Mouse (Mus musculus): ENCODE results near the gene Ppara. TPM values are rescaled to one million over a fixed set of nuclear protein-coding genes. Genes with fewer than 3 reads are reported as not detected.

Ppara gene
- polyA plus RNA-seq, 1 experiment from 2014 or later, result 0.92 TPM

GRCm38 (mm10) chr15:85731885-85732603 is 2.7 kb upstream of the Ppara start:
- H3K27me3 ChIP-seq (ENCODE audit: control insufficient read depth, insufficient read depth, low read length), result peaks cover 49% of the 10 kb centered on the region
- no peak overlapping the region for H3K4me2 ChIP-seq
- DNase-seq (ENCODE audit: low spot score, missing footprints) (peak; percentile 33), ATAC-seq (ENCODE audit: low FRiP score) (no peak)
- H3K27ac ChIP-seq (ENCODE audit: low read depth, low read length), result no peak overlapping the region
- no peaks in the 10 kb centered on the region for H3K9me3 ChIP-seq (ENCODE audit: control insufficient read depth, low read length)
- WGBS, result 76% methylated on average over 3 of the region's 3 CpGs
- H3K36me3 ChIP-seq (ENCODE audit: control insufficient read depth, insufficient read depth, low read length), result no peaks in the 10 kb centered on the region
- H3K4me1 ChIP-seq (ENCODE audit: control insufficient read depth, insufficient read depth, low read length), result peaks cover 8% of the 10 kb centered on the region; the same call in 1 of the 2 replicates
- no peak overlapping the region for H3K9ac ChIP-seq (ENCODE audit: low read length)
- no peak overlapping the region for H3K4me3 ChIP-seq (ENCODE audit: low read depth, low read length)

- Histone ChIP-seq H3K4me3 (ENCODE audit: low read depth, low read length) (no peak overlapping the region), H3K9ac (ENCODE audit: low read length) (no peak overlapping the region), H3K4me2 (no peak overlapping the region), H3K27ac (ENCODE audit: low read depth, low read length) (no peak overlapping the region), H3K9me3 (ENCODE audit: control insufficient read depth, low read length) (no peaks in the 10 kb centered on the region), H3K4me1 (ENCODE audit: control insufficient read depth, insufficient read depth, low read length) (peaks cover 8% of the 10 kb centered on the region; the same call in 1 of the 2 replicates), H3K36me3 (ENCODE audit: control insufficient read depth, insufficient read depth, low read length) (no peaks in the 10 kb centered on the region), H3K27me3 (ENCODE audit: control insufficient read depth, insufficient read depth, low read length) (peaks cover 53% of the 10 kb centered on the region)
- DNase-seq (ENCODE audit: low spot score, missing footprints), result no peak
- ATAC-seq (ENCODE audit: low FRiP score), result no peak
- WGBS, result 75% methylated on average over 5 of the region's 5 CpGs
Measured at GRCm38 (mm10) chr15:85732604-85732968, 2.2 kb upstream of the Ppara start.

- Histone ChIP-seq H3K4me3 (ENCODE audit: low read depth, low read length) (no peak overlapping the region), H3K27ac (ENCODE audit: low read depth, low read length) (no peak overlapping the region), H3K4me2 (no peak overlapping the region), H3K27me3 (ENCODE audit: control insufficient read depth, insufficient read depth, low read length) (peaks cover 56% of the 10 kb centered on the region), H3K4me1 (ENCODE audit: control insufficient read depth, insufficient read depth, low read length) (peaks cover 8% of the 10 kb centered on the region; the same call in 1 of the 2 replicates), H3K9me3 (ENCODE audit: control insufficient read depth, low read length) (no peaks in the 10 kb centered on the region), H3K9ac (ENCODE audit: low read length) (no peak overlapping the region), H3K36me3 (ENCODE audit: control insufficient read depth, insufficient read depth, low read length) (no peaks in the 10 kb centered on the region)
- DNase-seq (ENCODE audit: low spot score, missing footprints) (peak; percentile 62), ATAC-seq (ENCODE audit: low FRiP score) (no peak)
- 82% methylated on average over 2 of the region's 2 CpGs for WGBS
Measured at GRCm38 (mm10) chr15:85733686-85734085, 1.1 kb upstream of the Ppara start.

- ATAC-seq (ENCODE audit: low FRiP score) (no peak), DNase-seq (ENCODE audit: low spot score, missing footprints) (peak; percentile 82)
- no peak overlapping the region for H3K4me2 ChIP-seq
- WGBS, result 41% methylated on average over 8 of the region's 8 CpGs
- no peak overlapping the region; the same call in 1 of the 2 replicates for H3K4me3 ChIP-seq (ENCODE audit: low read depth, low read length)
- H3K36me3 ChIP-seq (ENCODE audit: control insufficient read depth, insufficient read depth, low read length), result no peaks in the 10 kb centered on the region
- H3K27ac ChIP-seq (ENCODE audit: low read depth, low read length), result no peak overlapping the region
- H3K9me3 ChIP-seq (ENCODE audit: control insufficient read depth, low read length), result no peaks in the 10 kb centered on the region
- H3K4me1 ChIP-seq (ENCODE audit: control insufficient read depth, insufficient read depth, low read length), result peaks cover 8% of the 10 kb centered on the region; the same call in 1 of the 2 replicates
- H3K9ac ChIP-seq (ENCODE audit: low read length), result no peak overlapping the region
- peaks cover 56% of the 10 kb centered on the region for H3K27me3 ChIP-seq (ENCODE audit: control insufficient read depth, insufficient read depth, low read length)
Measured at GRCm38 (mm10) chr15:85734148-85734547, 635 bp upstream of the Ppara start.

GRCm38 (mm10) chr15:85735063-85735835 is 466 bp downstream of the Ppara start:
- Histone ChIP-seq H3K27me3 (ENCODE audit: control insufficient read depth, insufficient read depth, low read length) (peaks cover 56% of the 10 kb centered on the region), H3K9me3 (ENCODE audit: control insufficient read depth, low read length) (no peaks in the 10 kb centered on the region), H3K36me3 (ENCODE audit: control insufficient read depth, insufficient read depth, low read length) (no peaks in the 10 kb centered on the region), H3K4me1 (ENCODE audit: control insufficient read depth, insufficient read depth, low read length) (peaks cover 8% of the 10 kb centered on the region; the same call in 1 of the 2 replicates), H3K4me2 (peak overlapping the region; percentile 89), H3K4me3 (ENCODE audit: low read depth, low read length) (peak overlapping the region; percentile 63), H3K9ac (ENCODE audit: low read length) (peak overlapping the region; percentile 36; the same call in 1 of the 2 replicates), H3K27ac (ENCODE audit: low read depth, low read length) (no peak overlapping the region)
- under 1% methylated on average over 69 of the region's 78 CpGs for WGBS
- DNase-seq (ENCODE audit: low spot score, missing footprints) (peak; percentile 95), ATAC-seq (ENCODE audit: low FRiP score) (peak; percentile 96)

GRCm38 (mm10) chr15:85735836-85736190 is 1.0 kb downstream of the Ppara start:
- under 1% methylated on average over 25 of the region's 25 CpGs for WGBS
- H3K9ac ChIP-seq (ENCODE audit: low read length), result no peak overlapping the region
- ATAC-seq (ENCODE audit: low FRiP score), result peak; percentile 12; the same call in 1 of the 2 replicates
- peaks cover 56% of the 10 kb centered on the region for H3K27me3 ChIP-seq (ENCODE audit: control insufficient read depth, insufficient read depth, low read length)
- no peak overlapping the region for H3K27ac ChIP-seq (ENCODE audit: low read depth, low read length)
- H3K4me2 ChIP-seq, result peak overlapping the region; percentile 89
- DNase-seq (ENCODE audit: low spot score, missing footprints), result no peak
- H3K9me3 ChIP-seq (ENCODE audit: control insufficient read depth, low read length), result no peaks in the 10 kb centered on the region
- H3K4me3 ChIP-seq (ENCODE audit: low read depth, low read length), result peak overlapping the region; percentile 63
- no peaks in the 10 kb centered on the region for H3K36me3 ChIP-seq (ENCODE audit: control insufficient read depth, insufficient read depth, low read length)
- peaks cover 8% of the 10 kb centered on the region; the same call in 1 of the 2 replicates for H3K4me1 ChIP-seq (ENCODE audit: control insufficient read depth, insufficient read depth, low read length)

- Histone ChIP-seq H3K9ac (ENCODE audit: low read length) (no peak overlapping the region), H3K4me1 (ENCODE audit: control insufficient read depth, insufficient read depth, low read length) (peaks cover 8% of the 10 kb centered on the region; the same call in 1 of the 2 replicates), H3K27ac (ENCODE audit: low read depth, low read length) (no peak overlapping the region), H3K36me3 (ENCODE audit: control insufficient read depth, insufficient read depth, low read length) (no peaks in the 10 kb centered on the region), H3K27me3 (ENCODE audit: control insufficient read depth, insufficient read depth, low read length) (peaks cover 56% of the 10 kb centered on the region), H3K4me2 (no peak overlapping the region), H3K9me3 (ENCODE audit: control insufficient read depth, low read length) (no peaks in the 10 kb centered on the region), H3K4me3 (ENCODE audit: low read depth, low read length) (no peak overlapping the region)
- no peak for ATAC-seq (ENCODE audit: low FRiP score)
- 57% methylated on average over 10 of the region's 10 CpGs for WGBS
- peak; percentile 80 for DNase-seq (ENCODE audit: low spot score, missing footprints)
Measured at GRCm38 (mm10) chr15:85736506-85736905, 1.7 kb downstream of the Ppara start.

- Histone ChIP-seq H3K4me1 (ENCODE audit: control insufficient read depth, insufficient read depth, low read length) (peaks cover 8% of the 10 kb centered on the region; the same call in 1 of the 2 replicates), H3K9ac (ENCODE audit: low read length) (no peak overlapping the region), H3K27me3 (ENCODE audit: control insufficient read depth, insufficient read depth, low read length) (peaks cover 43% of the 10 kb centered on the region), H3K4me3 (ENCODE audit: low read depth, low read length) (no peak overlapping the region), H3K9me3 (ENCODE audit: control insufficient read depth, low read length) (no peaks in the 10 kb centered on the region), H3K27ac (ENCODE audit: low read depth, low read length) (no peak overlapping the region), H3K4me2 (no peak overlapping the region), H3K36me3 (ENCODE audit: control insufficient read depth, insufficient read depth, low read length) (no peaks in the 10 kb centered on the region)
- WGBS, result 78% methylated on average over 3 of the region's 3 CpGs
- DNase-seq (ENCODE audit: low spot score, missing footprints) (peak; percentile 78), ATAC-seq (ENCODE audit: low FRiP score) (no peak)
Measured at GRCm38 (mm10) chr15:85738416-85738815, 3.6 kb downstream of the Ppara start.

- WGBS, result 78% methylated on average over 5 of the region's 5 CpGs
- ATAC-seq (ENCODE audit: low FRiP score) (no peak), DNase-seq (ENCODE audit: low spot score, missing footprints) (peak; percentile 53)
- H3K9me3 ChIP-seq (ENCODE audit: control insufficient read depth, low read length), result no peaks in the 10 kb centered on the region
- no peak overlapping the region for H3K4me2 ChIP-seq
- H3K27me3 ChIP-seq (ENCODE audit: control insufficient read depth, insufficient read depth, low read length), result peaks cover 38% of the 10 kb centered on the region
- H3K9ac ChIP-seq (ENCODE audit: low read length), result no peak overlapping the region
- H3K4me3 ChIP-seq (ENCODE audit: low read depth, low read length), result no peak overlapping the region
- H3K4me1 ChIP-seq (ENCODE audit: control insufficient read depth, insufficient read depth, low read length), result peaks cover 8% of the 10 kb centered on the region; the same call in 1 of the 2 replicates
- no peaks in the 10 kb centered on the region for H3K36me3 ChIP-seq (ENCODE audit: control insufficient read depth, insufficient read depth, low read length)
- H3K27ac ChIP-seq (ENCODE audit: low read depth, low read length), result no peak overlapping the region
Measured at GRCm38 (mm10) chr15:85738939-85739338, 4.2 kb downstream of the Ppara start.

All from midbrain, embryonic 11.5 days (tissue).